Mouse (Mus musculus) spleen, adult 12 weeks (tissue): Measurements from ENCODE around the gene Chrm2.

ENCODE experiments used
- DNase-seq: peaks from one replicate; pipeline ENCODE4 v3.0.0; 2022; ENCODE audit warnings: low spot score

Gene Chrm2

DNA sequence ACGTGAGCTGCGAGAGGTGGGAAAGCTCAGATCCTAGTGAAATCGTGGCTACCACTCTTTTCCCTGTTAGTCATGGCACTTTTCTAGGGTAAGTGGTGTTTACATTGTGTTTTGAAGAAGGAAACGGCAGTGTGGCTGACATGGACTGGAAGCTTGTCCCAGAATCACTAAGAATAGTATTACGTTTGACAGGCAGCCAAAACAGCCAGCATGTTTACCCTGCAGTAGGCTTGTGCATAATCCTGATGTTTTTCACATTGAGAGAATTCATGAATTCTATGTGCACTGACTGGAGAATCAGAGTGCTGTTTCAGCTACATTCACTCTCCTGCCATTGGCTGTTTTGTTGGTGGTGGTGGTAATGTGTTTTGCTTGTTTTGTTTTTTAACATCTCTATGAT, 129.4 kb downstream of the Chrm2 start:
- DNase-seq, result no peak

DNA sequence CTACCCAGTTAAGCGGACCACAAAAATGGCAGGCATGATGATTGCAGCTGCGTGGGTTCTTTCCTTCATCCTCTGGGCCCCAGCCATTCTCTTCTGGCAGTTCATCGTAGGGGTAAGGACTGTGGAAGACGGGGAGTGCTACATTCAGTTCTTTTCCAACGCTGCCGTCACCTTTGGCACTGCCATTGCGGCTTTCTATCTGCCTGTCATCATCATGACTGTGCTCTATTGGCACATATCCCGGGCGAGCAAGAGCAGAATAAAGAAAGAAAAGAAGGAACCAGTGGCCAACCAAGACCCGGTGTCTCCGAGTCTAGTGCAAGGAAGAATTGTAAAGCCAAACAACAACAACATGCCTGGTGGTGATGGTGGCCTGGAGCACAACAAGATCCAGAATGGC, 135.7 kb downstream of the Chrm2 start:
- no peak for DNase-seq

DNA sequence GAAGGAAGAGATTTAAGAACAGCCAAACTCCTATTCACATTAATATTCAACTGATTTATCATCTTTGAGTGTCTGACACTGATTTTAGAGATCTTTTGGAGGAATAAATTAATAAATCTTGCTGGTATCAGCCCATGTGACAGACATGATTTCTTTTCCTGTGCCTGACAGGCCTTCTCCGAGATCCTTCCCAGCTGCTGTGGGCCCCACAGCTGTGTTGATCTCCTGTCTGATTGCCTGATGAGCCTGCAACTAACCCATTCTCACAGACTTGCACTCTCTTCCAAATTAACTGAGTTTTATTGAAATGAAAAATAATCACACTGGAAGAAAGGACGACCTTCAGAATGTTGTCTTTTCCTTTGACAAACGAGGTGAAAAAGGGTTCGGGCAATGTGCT, 140.6 kb downstream of the Chrm2 start:
- DNase-seq, result no peak

DNA sequence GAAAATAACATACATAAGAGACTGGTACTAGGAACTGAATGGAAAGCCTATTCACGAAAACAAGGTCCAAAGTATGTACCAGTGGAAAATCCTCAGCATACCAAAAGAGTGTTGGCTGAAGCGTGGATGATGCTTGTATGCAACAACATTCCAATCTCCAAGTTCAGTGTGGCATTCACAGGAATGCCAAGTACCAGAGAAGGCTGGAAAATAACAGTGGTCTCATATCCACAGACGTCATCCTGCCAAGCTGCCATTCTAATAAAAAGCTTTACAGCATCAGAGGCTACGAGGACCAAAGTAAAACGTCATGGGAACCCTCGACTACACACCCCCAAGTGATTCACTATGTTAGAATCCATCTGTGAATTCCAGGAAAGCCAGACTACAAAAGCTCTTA, 153.4 kb downstream of the Chrm2 start:
- DNase-seq, result no peak

GRCm38 (mm10) chr6:36566886-36567285, 179.0 kb downstream of the Chrm2 start:
- DNase-seq, result no peak
